Mouse (Mus musculus) left cerebral cortex, adult 2 months (tissue): ENCODE measurements at regions not wholly inside any gene's neighbourhood (a gene's known extent, or its start where the extent isn't known, plus 50 kb on each side); places are given as distances from the start of the nearest gene placed in this dataset.

ENCODE experiments used
- DNase-seq, 2 experiments: peaks; one replicate each; pipeline ENCODE4 v3.0.0; 2021 to 2022; ENCODE audit warnings: low spot score in 2 of 2, mixed read lengths in 1 of 2; ENCODE audit errors: extremely low spot score in 1 of 2
- H3K27ac ChIP-seq: fragments of 200-600 bp; 2 replicates; pipeline ENCODE4 v1.8.1; 2022
- H3K4me3 ChIP-seq: fragments of 200-600 bp; 2 replicates; pipeline ENCODE4 v1.8.1; 2022
- CTCF ChIP-seq: fragments of 200-600 bp; IDR thresholded peaks from 2 replicates; pipeline ENCODE4 v1.8.1; 2022; ENCODE audit warnings: antibody characterized with exemption, mild to moderate bottlenecking, moderate library complexity
- intact Hi-C: fragments of 180-260 bp; cut with DNase I; formaldehyde crosslinking; loops from one replicate; pipeline ENCODE4 v1.15.1; 2025

- TF ChIP-seq CTCF, result no peak
- DNase-seq, result no peak
- Histone ChIP-seq H3K27ac (no peak overlapping the region), H3K4me3 (no peak overlapping the region)
- intact Hi-C loops, result no loop called here
These were observed 176.8 kb upstream of the Ahr start for GRCm38 (mm10) chr12:35711549-35712070.

- no peak for DNase-seq
- no peak for TF ChIP-seq CTCF
- intact Hi-C loops, result no loop called here
- Histone ChIP-seq H3K27ac (no peak overlapping the region), H3K4me3 (no peak overlapping the region)
These were observed 175.5 kb upstream of the Ahr start for GRCm38 (mm10) chr12:35710323-35710722.

GRCm38 (mm10) chr12:35703479-35703878 lies 168.6 kb upstream of the Ahr start:
- no peak for TF ChIP-seq CTCF
- H3K27ac ChIP-seq, result no peak overlapping the region
- DNase-seq, result no peak
- intact Hi-C loops, result no loop called here
- H3K4me3 ChIP-seq, result no peak overlapping the region

GRCm38 (mm10) chr12:35702674-35703073 lies 167.8 kb upstream of the Ahr start:
- DNase-seq, result no peak
- TF ChIP-seq CTCF, result no peak
- Histone ChIP-seq H3K4me3 (no peak overlapping the region), H3K27ac (no peak overlapping the region)
- intact Hi-C loops, result no loop called here

- no peak for TF ChIP-seq CTCF
- Histone ChIP-seq H3K27ac (no peak overlapping the region), H3K4me3 (no peak overlapping the region)
- intact Hi-C loops, result no loop called here
- no peak for DNase-seq
These were observed 159.4 kb upstream of the Ahr start for GRCm38 (mm10) chr12:35694253-35694652.

DNA sequence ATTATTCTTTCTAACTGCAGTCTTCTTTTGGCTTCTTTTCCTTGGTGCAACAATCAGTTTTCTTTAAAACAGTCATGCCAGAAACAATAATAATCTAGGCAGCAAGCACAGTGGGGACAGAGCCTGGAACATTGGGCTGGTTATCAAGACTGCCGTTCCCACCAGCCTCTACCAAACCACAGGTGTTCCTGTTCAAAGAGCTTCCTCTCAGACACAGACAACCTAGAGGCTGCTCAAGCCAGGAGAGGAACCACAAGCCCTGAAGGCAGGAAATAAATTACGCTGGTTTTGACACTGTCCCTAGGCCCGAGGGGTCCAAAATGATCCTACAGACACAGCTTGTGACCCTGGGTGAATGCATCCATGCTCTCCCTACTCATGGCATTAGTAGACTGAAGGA lies 156.1 kb upstream of the Ahr start:
- no peak for DNase-seq
- Histone ChIP-seq H3K4me3 (no peak overlapping the region), H3K27ac (no peak overlapping the region)
- intact Hi-C loops, result no loop called here
- TF ChIP-seq CTCF, result no peak

DNA sequence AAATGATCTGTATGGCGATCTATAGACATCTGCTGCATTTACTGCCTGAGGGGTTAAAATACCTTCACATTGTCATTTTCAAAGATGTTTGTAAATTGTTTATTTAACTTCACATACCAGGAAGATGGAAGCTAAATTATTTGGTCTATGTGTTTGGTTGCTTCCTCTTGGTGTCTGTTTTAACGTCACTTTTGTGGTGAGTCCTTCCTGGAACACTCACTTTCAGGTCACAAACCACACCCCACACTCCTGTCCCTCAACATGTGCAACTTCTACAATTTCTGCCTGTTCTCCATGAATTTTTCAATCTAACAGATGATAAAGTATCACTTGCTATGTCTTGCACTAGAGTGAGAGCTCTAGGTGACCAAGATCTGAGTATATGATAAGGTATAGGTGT lies 151.4 kb upstream of the Ahr start:
- intact Hi-C loops, result no loop called here
- H3K27ac ChIP-seq, result no peak overlapping the region
- H3K4me3 ChIP-seq, result no peak overlapping the region
- no peak for TF ChIP-seq CTCF
- no peak for DNase-seq

GRCm38 (mm10) chr12:35685189-35685588 lies 150.4 kb upstream of the Ahr start:
- no peak for DNase-seq
- intact Hi-C loops, result no loop called here
- H3K27ac ChIP-seq, result no peak overlapping the region
- TF ChIP-seq CTCF, result no peak
- no peak overlapping the region for H3K4me3 ChIP-seq

DNA sequence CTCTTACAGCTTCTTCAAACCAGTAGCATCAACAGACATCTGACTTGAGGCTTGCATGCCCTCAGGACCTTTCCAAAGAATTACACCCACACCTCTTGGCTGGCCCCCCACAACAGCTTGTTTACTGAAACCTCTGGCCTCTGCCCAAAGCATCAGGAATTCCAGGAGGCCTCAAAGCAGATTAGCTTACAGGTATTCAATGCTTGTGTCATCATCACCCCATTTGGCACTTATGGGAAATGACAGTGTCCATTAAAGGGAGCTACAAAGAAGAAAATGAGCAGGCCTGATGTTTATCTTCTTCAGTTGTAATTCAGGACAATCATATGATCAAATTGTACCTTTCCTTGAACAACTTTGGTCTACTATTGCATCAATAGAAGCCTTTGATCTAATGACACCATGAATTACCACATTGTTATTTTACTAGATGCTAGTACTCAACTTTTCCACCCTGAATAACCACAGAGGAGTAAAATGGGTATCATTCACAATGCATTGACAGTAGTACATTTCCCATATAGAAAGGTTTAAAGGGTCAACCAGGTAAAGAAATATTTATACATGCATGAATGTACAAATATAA lies 147.1 kb upstream of the Ahr start:
- Histone ChIP-seq H3K27ac (no peak overlapping the region), H3K4me3 (no peak overlapping the region)
- TF ChIP-seq CTCF, result no peak
- intact Hi-C loops, result no loop called here
- DNase-seq, result no peak

GRCm38 (mm10) chr12:35679903-35680302 lies 145.1 kb upstream of the Ahr start:
- Histone ChIP-seq H3K27ac (no peak overlapping the region), H3K4me3 (no peak overlapping the region)
- intact Hi-C loops, result loop anchor here (10.0 kb wide), 1 partner anchor 365 kb away; no protein-coding TSS in a partner anchor
- TF ChIP-seq CTCF, result no peak
- DNase-seq, result no peak

DNA sequence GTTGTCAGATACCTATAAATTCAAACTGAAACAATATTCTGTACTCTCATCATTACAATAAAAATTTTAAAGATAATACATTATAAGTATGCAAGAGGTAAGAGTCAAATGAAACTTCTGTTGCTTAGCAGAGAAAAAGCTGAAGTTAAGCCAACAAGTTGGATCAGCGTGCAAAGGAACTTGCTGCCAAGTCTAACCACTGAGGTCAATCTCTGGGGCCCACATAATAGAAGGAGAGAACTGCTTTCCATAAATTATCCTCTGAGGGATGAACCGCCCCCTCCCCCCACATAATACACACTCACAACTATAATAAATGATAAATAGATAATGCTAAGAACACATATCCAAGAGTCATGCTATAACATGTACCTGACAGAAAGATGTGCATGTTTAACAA lies 144.2 kb upstream of the Ahr start:
- Histone ChIP-seq H3K27ac (no peak overlapping the region), H3K4me3 (no peak overlapping the region)
- intact Hi-C loops, result loop anchor here (10.0 kb wide), 1 partner anchor 364 kb away; no protein-coding TSS in a partner anchor
- no peak for DNase-seq
- TF ChIP-seq CTCF, result no peak

- Histone ChIP-seq H3K27ac (no peak overlapping the region), H3K4me3 (no peak overlapping the region)
- DNase-seq, result peak in 1 of 2 experiments; percentile 12
- intact Hi-C loops, result loop anchor here (2.0 to 10.0 kb wide), 2 partner anchors 144 to 360 kb away; no protein-coding TSS in a partner anchor
- TF ChIP-seq CTCF, result peak; percentile 41
These were observed 139.6 kb upstream of the Ahr start for GRCm38 (mm10) chr12:35674487-35674886.

- intact Hi-C loops, result loop anchor here (10.0 kb wide), 1 partner anchor 356 kb away; no protein-coding TSS in a partner anchor
These were observed 136.1 kb upstream of the Ahr start for GRCm38 (mm10) chr12:35670980-35671379.

More at GRCm38 (mm10) chr12:35670980-35671379, 136.1 kb upstream of the Ahr start:
- H3K4me3 ChIP-seq, result no peak overlapping the region
- DNase-seq, result no peak
- no peak for TF ChIP-seq CTCF
- H3K27ac ChIP-seq, result no peak overlapping the region
